Mouse (Mus musculus) layer of hippocampus, adult 11-12 months (tissue): ENCODE measurements around the gene Rab8b.
"Not testable (repeated sequence)": the region's sequence is repeated elsewhere in the genome, so short reads cannot be mapped to it uniquely, and the experiment has no call there.

ENCODE experiments used
- DNase-seq: peaks from one replicate; pipeline ENCODE4 v3.0.0; 2022; ENCODE audit warnings: low spot score

Gene Rab8b

DNA sequence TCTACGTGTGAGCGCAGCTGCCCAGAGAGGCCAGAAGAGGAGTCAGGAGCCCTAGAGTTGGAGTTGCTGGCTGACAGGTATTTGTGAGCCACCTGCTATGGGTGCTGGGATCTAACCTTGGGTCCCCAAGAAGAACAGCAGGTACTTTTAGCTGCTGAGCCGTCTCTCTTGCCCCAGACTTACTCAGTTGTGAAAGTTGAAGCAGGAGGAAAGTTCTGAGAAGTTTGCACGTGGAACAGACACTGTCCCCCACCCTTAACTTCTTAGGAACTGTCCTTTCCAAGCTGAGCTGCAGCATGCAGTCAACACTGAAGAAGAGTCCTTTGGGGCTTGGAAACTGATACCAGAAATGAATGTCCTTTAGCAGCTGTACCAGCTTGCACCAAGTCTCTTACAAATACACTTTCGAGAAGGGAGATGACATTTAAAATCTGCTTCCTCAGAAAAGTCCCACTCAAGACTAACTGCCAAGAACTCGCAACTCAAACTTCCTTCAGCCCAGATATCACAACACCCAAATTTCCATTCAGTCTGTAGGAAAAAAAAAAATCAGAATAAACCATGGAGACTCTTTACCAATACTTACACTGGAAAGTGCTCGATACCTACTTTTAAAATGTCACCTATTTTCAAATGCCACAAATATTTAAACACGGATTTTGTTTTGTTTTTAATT lies 2.1 kb downstream of the Rab8b start:
- no peak for DNase-seq

GRCm38 (mm10) chr9:66915869-66916785 lies 3.4 kb downstream of the Rab8b start:
- DNase-seq = no peak

GRCm38 (mm10) chr9:66915401-66915800 lies 4.1 kb downstream of the Rab8b start:
- no peak for DNase-seq

- no peak for DNase-seq
Observed at GRCm38 (mm10) chr9:66914540-66914939, 4.9 kb downstream of the Rab8b start.

DNA sequence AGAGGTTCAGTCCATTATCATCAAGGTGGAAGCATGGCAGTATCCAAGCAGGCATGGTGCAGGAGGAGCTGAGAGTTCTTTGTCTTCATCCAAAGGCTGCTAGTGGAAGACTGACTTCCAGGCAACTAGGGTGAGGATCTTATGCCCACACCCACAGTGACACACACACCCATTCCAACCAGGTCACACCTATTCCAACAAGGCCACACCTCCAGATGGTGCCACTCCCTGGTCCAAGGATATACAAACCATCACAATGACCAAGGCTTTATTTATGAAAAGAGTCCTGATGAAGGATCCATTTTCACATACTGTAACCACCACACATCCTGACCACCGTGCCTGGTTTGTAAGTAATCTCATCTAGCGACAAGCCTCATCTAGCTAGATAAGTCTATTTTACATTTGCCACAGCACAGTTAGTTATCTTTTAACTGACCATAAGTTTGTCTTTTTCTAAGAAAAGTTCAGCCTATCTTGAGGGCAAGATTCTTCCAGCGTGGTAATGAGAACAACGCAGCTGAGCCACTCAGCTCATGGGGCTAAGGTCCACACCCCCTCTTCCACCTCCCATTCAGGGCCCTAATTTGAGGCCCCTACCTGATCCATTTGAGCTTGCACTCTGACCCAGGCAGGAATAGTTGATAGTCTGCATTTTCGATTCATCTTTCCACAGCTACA lies 6.1 kb downstream of the Rab8b start:
- DNase-seq = not testable (repeated sequence)

- DNase-seq = no peak
Observed at GRCm38 (mm10) chr9:66912304-66912703, 7.2 kb downstream of the Rab8b start.

DNA sequence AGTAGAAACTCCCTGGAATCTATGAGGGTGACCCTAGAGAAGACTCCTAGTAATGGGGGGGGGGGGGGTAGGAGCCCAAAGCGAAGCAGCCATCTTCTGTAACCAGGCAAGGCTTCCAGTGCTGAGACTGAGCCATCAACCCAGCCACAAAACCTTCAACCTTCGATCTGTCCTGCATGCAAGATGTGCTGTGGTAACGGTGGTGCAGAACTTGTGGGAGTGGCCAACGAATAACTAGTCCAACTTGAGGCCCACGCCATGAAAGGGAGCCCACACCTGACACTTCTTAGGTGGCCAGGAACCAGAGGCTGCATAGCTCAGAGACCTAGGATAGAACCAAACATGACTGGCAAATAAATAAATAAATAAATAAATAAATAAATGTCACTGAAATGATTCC lies 8.8 kb downstream of the Rab8b start:
- DNase-seq = no peak

DNA sequence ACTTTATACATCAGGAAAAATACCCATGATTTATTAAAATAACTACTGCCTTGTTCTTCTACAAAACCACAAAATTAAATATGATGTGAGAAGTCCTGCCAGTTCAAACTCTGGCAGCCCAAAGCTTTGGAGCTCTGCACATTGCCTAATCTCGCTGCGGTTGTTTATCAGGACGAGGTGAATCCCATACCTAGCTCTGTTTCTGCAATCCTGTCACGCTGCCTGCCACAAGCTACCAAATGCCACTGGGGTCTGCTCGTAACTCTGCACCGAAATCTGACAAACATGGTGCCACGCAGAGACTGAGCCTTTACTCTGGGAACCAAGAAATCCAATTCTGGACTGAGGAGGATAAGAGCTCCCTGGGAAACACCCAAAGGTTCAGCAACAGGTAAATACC lies 9.6 kb downstream of the Rab8b start:
- DNase-seq = no peak

DNA sequence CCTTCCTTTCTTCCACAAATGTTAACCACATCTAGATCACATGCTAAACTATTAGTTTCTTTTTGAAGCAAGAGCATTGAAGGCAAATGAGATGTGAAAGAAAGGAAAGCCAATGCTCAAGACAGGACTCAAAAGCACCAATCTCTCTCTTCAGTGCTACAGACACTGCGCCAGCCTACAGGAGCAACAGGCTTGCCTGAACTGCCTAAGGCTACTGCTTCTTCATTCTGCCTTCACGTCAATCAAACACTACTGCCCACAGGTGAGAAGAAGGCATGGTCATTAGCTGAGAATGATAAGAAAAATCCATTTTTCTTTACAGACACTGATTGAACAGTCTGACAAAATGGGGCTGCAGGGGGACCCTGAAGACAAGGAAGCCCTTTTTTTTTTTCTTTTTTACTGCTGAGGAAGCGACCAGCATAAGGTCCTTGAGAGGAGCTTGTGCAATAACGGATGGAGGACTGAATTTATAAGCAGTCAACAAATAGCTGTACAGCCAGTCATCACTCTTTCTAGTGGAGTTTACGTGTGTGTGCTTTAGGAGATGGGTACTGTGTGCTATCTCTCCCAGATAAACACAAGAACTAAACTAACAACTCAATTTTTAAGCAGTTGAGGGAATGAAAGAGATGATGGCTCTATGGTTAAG lies 11.6 kb downstream of the Rab8b start:
- no peak for DNase-seq

DNA sequence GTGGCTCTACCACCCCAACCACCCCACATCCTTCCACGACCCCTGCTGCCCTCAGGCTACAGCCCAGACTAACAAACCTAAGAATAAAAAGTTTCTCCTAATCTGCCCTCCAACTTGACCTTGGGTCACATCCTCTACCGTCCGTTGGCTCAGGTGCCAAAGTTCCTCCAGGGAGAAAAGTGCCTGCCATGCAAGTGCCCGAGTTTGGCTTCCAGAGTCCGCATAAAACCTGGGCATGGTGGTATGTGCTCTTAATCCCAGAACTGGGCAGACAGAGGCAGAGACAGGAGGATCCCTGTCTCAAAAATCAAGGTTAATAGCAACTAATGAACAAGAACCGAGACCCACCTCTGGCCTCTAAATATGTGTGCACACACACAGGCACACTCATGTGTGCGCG lies 12.4 kb downstream of the Rab8b start:
- DNase-seq = no peak

DNA sequence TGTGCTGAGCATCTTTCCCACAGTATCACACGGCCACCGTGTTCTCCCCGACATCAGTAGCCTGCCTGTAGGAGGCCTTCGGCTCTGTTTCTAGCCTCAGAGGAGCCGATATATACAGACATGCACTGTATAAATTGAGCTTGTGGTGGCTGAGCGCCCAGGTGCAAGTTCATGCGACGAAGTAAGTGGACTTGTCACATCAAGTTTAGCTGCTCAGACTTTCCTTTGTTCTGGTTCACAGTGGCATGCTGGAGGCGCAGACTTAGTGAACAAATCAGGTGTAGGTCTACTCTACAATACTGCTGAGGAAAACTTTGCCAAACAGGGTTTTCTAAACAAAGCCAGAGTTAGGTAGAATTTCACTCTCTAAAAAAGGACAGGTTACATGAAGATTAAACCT lies 13.5 kb downstream of the Rab8b start:
- no peak for DNase-seq

GRCm38 (mm10) chr9:66899526-66899925 lies 20.0 kb downstream of the Rab8b start:
- no peak for DNase-seq

- DNase-seq = no peak
Observed at GRCm38 (mm10) chr9:66899072-66899471, 20.4 kb downstream of the Rab8b start.

DNA sequence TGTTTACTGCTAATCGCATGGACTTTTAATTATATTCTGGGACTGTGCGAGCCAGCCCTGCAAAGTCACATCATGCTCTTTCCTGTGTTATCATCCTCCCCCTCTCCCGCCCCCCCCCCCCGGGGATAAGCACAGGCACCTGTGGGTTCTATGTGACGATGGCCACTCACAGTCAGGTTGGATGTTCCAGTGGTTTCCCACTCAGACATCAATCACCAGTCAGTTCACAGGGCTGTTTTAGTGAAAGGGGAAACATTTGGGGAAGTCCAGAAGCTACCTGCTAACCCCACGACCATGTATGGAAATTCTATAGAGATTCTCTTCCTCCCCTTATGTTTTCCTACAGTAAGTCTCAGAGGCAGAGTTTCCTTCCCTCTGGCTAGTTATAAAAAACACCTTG lies 21.6 kb downstream of the Rab8b start:
- DNase-seq = no peak

DNA sequence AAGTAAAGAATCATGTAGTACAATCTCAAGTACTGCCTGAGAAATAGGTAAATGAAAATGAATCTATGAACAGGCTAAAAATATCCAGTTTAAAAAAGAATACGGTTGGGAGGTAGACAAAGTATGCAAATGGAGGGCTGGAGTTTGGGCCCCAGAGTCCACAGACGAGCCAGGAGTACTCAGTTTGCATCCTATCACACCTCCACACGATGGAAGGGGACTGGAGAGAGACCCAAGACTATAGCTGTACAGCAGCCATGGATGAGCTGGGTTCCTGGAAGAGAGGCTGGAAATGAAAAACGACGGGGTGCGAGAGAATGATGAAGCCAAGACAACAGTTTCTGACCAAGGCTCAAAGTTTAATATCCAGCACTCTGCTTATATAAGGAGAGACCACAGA lies 22.5 kb downstream of the Rab8b start:
- no peak for DNase-seq

DNA sequence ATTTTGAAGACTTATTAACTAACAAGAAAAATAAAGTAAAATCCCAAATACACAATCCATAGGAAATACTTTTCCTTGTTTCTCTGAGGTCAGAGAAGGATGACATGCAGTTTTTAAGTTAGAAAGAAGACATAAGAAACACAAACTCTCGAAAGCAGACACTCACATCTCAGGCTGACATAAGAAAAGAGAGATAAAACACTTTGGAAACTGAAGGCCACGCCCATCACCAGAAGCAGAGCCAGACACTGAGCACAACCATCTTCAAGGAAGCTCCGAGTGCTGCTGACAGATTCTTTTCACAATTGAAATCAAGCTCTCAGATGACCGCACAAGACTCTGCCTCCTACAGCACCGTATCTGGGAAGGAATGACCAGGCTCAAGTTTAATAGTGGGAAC lies 23.5 kb downstream of the Rab8b start:
- DNase-seq = no peak

DNA sequence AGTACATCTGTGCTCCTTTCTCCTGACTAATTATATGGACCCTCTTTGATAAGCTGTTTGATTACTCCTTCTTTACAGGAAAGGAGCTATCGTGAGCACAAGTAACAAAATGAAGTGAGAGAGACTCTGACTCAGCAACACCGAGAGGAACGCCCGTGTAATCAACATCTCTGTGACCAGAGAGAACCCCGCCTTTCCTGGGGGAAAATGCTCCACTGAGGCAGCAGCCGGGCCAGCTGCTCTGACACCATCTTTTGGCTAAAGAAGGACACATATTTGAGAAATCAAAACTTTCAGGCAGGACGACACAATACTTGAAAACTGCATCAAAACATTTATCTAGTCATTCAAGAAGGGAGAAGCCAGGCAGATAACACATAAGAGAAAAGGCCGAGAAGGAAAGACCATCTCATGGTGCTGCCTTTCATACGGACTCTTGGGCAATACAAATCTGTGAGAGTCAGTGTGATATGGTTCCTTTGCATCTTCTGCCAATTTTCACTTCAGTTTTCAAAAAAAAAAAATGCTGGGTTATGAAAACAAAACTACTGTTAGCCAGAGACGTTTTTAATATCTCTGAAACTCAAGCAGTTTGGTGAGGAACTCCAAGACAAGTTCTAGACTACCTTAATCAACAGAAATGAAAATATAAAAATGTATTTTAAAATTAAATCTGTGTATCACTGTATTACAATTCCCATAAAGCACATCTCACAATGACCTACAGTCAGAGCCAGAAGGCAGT lies 24.3 kb downstream of the Rab8b start:
- DNase-seq = no peak

DNA sequence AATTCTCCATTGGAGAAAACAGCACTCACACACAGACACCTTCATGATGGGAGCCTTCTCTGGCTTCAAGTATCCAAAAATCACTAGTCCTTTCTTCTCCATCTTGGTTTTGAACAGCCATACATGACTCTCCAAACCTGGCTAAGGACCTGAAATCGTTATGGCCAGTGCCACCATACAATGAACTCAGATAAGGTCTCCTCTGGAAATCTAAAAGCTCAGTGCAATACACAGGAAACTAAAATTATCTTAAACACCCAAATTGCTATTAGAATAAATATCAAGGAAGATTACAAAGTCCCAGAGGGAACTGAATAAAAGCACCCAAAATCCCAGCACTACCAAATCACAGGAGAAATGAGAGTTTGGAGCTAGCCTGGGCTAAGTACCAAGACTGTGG lies 25.1 kb downstream of the Rab8b start:
- no peak for DNase-seq

DNA sequence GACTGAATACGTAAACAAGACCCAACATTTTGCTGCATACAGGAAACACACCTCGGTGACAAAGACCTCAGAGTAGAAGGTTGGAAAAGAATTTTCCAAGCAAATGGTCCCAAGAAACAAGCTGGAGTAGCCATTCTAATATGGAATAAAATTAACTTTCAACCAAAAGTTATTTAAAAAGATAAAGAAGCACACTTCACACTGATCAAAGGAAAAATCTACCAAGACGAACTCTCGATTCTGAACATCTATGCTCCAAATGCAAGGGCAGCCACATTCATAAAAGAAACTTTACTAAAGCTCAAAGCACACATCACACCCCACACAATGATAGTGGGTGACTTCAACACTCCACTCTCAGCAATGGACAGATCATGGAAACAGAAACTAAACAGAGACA lies 27.0 kb downstream of the Rab8b start:
- not testable (repeated sequence) for DNase-seq

GRCm38 (mm10) chr9:66887960-66888610 lies 31.4 kb downstream of the Rab8b start:
- no peak for DNase-seq

- DNase-seq = no peak
Observed at GRCm38 (mm10) chr9:66887301-66887902, 32.1 kb downstream of the Rab8b start.
